Mouse (Mus musculus) macrophage (primary cell): ENCODE results near the gene Pir. TPM values are rescaled to one million over a fixed set of nuclear protein-coding genes. Genes with fewer than 3 reads are reported as not detected.

Source experiments
- H3K27ac ChIP-seq: fragments of 350-480 bp; formaldehyde crosslinking; 2 replicates; pipeline ENCODE4 v1.9.0; 2021
- H3K36me3 ChIP-seq: fragments of 350-480 bp; formaldehyde crosslinking; 2 replicates; pipeline ENCODE4 v1.9.0; 2021; ENCODE audit errors: inconsistent target
- H3K4me3 ChIP-seq: fragments of 350-480 bp; formaldehyde crosslinking; 2 replicates; pipeline ENCODE4 v1.9.0; 2021; ENCODE audit errors: inconsistent target
- H3K79me2 ChIP-seq: fragments of 350-480 bp; formaldehyde crosslinking; 2 replicates; pipeline ENCODE4 v1.9.0; 2021; ENCODE audit errors: inconsistent target
- WGBS: methylation state at CpG from one replicate; pipeline ENCODE4 v1.1.7; 2026; ENCODE audit warnings: inconsistent platforms; ENCODE audit not compliant: missing documents; 5-methylcytosine and 5-hydroxymethylcytosine counted together
- polyA plus RNA-seq: library from polyadenylated mRNA; stranded (reverse); fragments of 250-400 nt; gene quantifications from 3 replicates; pipeline ENCODE4 v1.2.4, GENCODE M21; 2018; ENCODE audit warnings: inconsistent platforms

Gene Pir
- polyA plus RNA-seq, 1 experiment from 2014 or later, result 2.4 TPM

GRCm38 (mm10) chrX:164374586-164374985, 105.4 kb downstream of the Pir start:
- Histone ChIP-seq H3K36me3 (no peaks in the 10 kb centered on the region), H3K27ac (no peak overlapping the region), H3K79me2 (no peaks in the 10 kb centered on the region), H3K4me3 (no peak overlapping the region)
- 59% methylated on average over 5 of the region's 5 CpGs for WGBS

GRCm38 (mm10) chrX:164379721-164380120, 110.5 kb downstream of the Pir start:
- Histone ChIP-seq H3K4me3 (no peak overlapping the region), H3K79me2 (no peaks in the 10 kb centered on the region), H3K27ac (no peak overlapping the region), H3K36me3 (no peaks in the 10 kb centered on the region)
- WGBS, result 78% methylated on average over 4 of the region's 4 CpGs

GRCm38 (mm10) chrX:164381618-164382408, 112.6 kb downstream of the Pir start:
- Histone ChIP-seq H3K27ac (no peak overlapping the region), H3K4me3 (peak overlapping the region; percentile 23), H3K79me2 (no peaks in the 10 kb centered on the region), H3K36me3 (no peaks in the 10 kb centered on the region)
- 28% methylated on average over 20 of the region's 33 CpGs for WGBS

DNA sequence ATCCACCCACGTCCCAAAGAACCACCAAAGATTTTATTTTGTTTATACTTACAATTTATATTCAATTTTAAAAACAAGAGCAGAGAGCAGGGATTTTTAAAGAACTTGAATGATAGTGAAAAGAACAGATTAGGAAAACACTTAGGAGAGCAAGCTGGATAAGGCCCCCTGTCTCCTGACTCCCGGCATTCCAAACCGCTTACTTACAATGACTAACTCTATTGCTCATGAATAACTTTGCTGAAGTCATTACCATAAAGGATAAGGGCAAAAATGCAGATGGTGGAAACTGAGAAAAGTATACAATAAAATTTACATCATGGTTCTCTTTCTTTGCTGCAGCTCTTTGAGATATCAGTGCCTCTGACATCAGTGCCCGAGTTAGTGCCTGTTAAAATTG, 124.9 kb downstream of the Pir start:
- 82% methylated on average over 3 of the region's 4 CpGs for WGBS
- no peaks in the 10 kb centered on the region for H3K36me3 ChIP-seq
- H3K79me2 ChIP-seq, result no peaks in the 10 kb centered on the region
- H3K4me3 ChIP-seq, result no peak overlapping the region
- no peak overlapping the region for H3K27ac ChIP-seq

GRCm38 (mm10) chrX:164398456-164398855, 129.3 kb downstream of the Pir start:
- no peak overlapping the region for H3K27ac ChIP-seq
- H3K36me3 ChIP-seq, result no peaks in the 10 kb centered on the region
- no peak overlapping the region for H3K4me3 ChIP-seq
- 74% methylated on average over 3 of the region's 3 CpGs for WGBS
- H3K79me2 ChIP-seq, result no peaks in the 10 kb centered on the region

DNA sequence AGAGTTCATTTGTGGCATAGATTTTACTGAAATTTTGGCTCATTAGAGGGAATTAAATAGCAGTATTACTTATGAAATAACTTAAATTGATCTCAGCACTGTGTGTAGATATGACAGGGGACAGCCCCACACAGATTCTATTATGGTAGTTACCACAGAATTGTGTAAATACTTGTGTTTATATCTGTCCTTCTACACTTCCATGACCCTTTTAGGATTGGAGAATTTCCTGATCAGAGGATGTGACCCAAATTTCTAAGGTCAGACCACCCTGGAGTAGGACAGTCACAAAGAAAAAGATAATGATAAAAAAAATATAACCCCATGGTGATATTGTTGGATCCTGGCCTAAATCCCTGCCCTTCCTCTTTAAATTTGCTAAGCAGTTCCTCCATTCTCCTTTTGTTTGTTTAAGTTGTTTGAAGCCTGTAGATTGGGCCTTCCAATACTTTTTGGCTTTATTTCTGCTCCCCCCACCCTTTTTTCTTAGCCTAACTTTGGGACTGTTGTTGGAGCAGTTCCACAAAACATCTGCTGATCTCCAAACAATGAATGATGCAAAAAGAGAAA, 136.0 kb downstream of the Pir start:
- H3K36me3 ChIP-seq, result no peaks in the 10 kb centered on the region
- H3K79me2 ChIP-seq, result no peaks in the 10 kb centered on the region
- no peak overlapping the region for H3K4me3 ChIP-seq

DNA sequence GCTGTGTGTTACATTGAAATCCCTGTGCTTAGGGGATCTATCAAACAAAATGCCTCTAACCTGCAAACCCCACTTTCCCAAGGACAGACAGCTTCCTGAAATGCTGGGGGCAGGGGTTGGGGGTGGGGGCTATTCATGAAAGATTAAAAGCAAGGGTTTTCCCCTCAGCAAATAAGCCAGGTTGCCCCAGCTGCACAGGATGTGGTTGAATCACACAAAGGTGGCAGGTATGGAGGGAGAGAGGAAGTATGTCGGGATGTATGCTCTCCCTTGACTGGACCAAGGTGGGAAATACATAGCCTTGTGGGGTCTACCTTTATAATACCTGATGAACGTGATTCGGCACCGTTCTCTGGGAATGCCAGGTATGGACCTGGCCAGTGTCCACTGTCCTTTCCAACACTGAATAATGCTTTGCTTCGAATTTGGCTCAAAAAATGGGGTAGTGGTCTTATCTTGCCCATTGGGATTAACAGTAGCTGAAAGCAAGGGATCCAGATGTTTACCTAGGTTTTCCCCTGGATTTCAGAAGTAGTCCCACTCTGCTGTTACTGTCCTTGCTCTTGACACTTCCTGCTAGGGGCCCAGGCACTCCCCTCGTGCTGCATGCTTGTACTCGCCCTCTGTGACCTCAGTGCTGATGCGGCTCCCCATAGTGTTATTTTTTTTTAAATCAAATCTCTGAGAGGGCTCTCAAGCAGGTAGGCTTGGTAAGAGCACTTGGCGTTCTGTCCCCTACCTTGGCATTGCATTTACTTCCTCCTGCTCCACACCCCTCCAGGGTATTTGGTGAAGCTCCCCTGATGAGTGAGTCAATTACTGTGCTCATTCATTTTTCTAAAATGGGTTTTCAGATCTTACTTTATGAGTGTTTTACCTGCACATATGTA, 137.2 kb downstream of the Pir start:
- Histone ChIP-seq H3K27ac (no peak overlapping the region), H3K79me2 (no peaks in the 10 kb centered on the region), H3K4me3 (no peak overlapping the region), H3K36me3 (no peaks in the 10 kb centered on the region)
- 66% methylated on average over 9 of the region's 9 CpGs for WGBS

More for the DNA sequence above, 136.0 kb downstream of the Pir start:
- no peak overlapping the region for H3K27ac ChIP-seq

GRCm38 (mm10) chrX:164408301-164408927, 139.2 kb downstream of the Pir start:
- WGBS, result 81% methylated on average over 3 of the region's 3 CpGs
- no peaks in the 10 kb centered on the region for H3K36me3 ChIP-seq
- H3K27ac ChIP-seq, result no peak overlapping the region
- H3K79me2 ChIP-seq, result no peaks in the 10 kb centered on the region
- H3K4me3 ChIP-seq, result no peak overlapping the region

- Histone ChIP-seq H3K36me3 (no peaks in the 10 kb centered on the region), H3K4me3 (no peak overlapping the region)
- WGBS, result 100% methylated on average over 1 of the region's 1 CpGs
These were observed 141.4 kb downstream of the Pir start for GRCm38 (mm10) chrX:164410562-164410961.

GRCm38 (mm10) chrX:164416803-164417202, 147.6 kb downstream of the Pir start:
- WGBS, result 90% methylated on average over 2 of the region's 2 CpGs
- H3K27ac ChIP-seq, result no peak overlapping the region
- no peaks in the 10 kb centered on the region for H3K36me3 ChIP-seq
- peaks cover 15% of the 10 kb centered on the region; the same call in 1 of the 2 replicates for H3K79me2 ChIP-seq
- H3K4me3 ChIP-seq, result no peak overlapping the region

More at GRCm38 (mm10) chrX:164410562-164410961, 141.4 kb downstream of the Pir start:
- H3K79me2 ChIP-seq, result no peaks in the 10 kb centered on the region
- H3K27ac ChIP-seq, result no peak overlapping the region

- Histone ChIP-seq H3K27ac (no peak overlapping the region), H3K4me3 (no peak overlapping the region), H3K79me2 (peaks cover 16% of the 10 kb centered on the region; the same call in 1 of the 2 replicates), H3K36me3 (no peaks in the 10 kb centered on the region)
These were observed 148.8 kb downstream of the Pir start for GRCm38 (mm10) chrX:164418008-164418407.

GRCm38 (mm10) chrX:164419471-164419939, 150.3 kb downstream of the Pir start, which contains the start of gene Piga:
Piga (plus strand) TSS chrX:164419787.
- Histone ChIP-seq H3K79me2 (peaks cover 16% of the 10 kb centered on the region; the same call in 1 of the 2 replicates), H3K36me3 (no peaks in the 10 kb centered on the region), H3K4me3 (peak within 1 kb of the TSS; percentile 76), H3K27ac (peak within 1 kb of the TSS; percentile 36)
- 31% methylated on average over 28 of the region's 40 CpGs for WGBS

- Histone ChIP-seq H3K27ac (peak overlapping the region; percentile 36), H3K4me3 (peak overlapping the region; percentile 76), H3K36me3 (no peaks in the 10 kb centered on the region), H3K79me2 (peaks cover 16% of the 10 kb centered on the region; the same call in 1 of the 2 replicates)
- 14% methylated on average over 13 of the region's 13 CpGs for WGBS
These were observed 150.8 kb downstream of the Pir start for GRCm38 (mm10) chrX:164419955-164420354.

- H3K27ac ChIP-seq, result no peak overlapping the region
- WGBS, result 77% methylated on average over 1 of the region's 3 CpGs
- H3K36me3 ChIP-seq, result no peaks in the 10 kb centered on the region
- peaks cover 16% of the 10 kb centered on the region; the same call in 1 of the 2 replicates for H3K79me2 ChIP-seq
- peak overlapping the region; percentile 76 for H3K4me3 ChIP-seq
These were observed 151.3 kb downstream of the Pir start for GRCm38 (mm10) chrX:164420518-164420917.
